Mouse (Mus musculus) embryo, embryonic 9.5 days (tissue): ENCODE results near the gene Stx18.
A peak's percentile ranks its signal among the peaks of the same experiment; 100 is the strongest.

Source experiments
- DNase-seq: peaks from one replicate; pipeline ENCODE4 v3.0.0-alpha.2; 2017; ENCODE audit errors: extremely low spot score

The Stx18 gene

DNA sequence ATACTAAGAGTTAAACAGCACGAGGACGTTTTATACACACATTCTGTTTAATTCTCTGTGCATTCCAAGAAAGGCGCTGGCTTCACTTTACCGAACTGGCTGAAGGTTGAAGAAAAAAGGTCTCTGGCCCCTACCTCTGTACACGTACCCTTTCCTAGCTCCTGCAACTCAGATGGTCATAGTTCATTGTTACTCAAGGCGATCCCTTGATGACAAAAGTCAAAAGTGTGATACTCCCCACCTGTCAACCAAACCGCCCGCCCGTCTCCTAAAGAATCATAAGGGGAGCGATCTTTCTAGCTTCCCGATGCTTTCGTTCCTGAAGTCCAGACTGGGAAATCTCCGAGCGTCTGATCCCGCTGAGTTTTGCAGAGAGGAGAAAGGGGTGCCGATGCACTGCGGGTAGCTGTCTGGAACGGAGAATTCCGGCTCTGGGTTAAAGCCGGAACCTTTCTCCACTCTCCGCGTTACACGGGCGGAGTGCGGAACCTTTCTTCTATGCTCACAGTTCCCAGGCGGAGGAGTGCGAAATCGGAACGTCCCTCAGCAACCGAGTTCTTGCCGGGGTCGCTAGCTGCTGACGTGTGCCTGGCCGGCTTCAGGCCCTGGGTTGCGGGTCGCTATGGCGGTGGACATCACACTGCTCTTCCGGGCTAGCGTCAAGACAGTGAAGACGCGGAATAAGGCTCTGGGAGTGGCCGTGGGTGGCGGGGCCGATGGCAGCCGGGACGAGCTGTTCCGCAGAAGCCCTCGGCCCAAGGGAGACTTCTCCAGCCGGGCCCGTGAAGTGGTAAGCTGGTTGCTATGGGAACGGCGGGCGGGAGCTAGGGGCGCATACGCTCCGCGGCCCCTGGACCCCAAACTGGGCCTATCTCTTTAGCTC lies at the start of gene Stx18:
TSS of gene Stx18 (plus strand) at position 33 of the 883 bp plus-strand sequence.
- DNase-seq, result peak; percentile 92

GRCm38 (mm10) chr5:37992346-37992745 lies 46.2 kb upstream of the Stx18 start:
- no peak for DNase-seq

GRCm38 (mm10) chr5:37998805-37999204 lies 39.7 kb upstream of the Stx18 start:
- no peak for DNase-seq

DNA sequence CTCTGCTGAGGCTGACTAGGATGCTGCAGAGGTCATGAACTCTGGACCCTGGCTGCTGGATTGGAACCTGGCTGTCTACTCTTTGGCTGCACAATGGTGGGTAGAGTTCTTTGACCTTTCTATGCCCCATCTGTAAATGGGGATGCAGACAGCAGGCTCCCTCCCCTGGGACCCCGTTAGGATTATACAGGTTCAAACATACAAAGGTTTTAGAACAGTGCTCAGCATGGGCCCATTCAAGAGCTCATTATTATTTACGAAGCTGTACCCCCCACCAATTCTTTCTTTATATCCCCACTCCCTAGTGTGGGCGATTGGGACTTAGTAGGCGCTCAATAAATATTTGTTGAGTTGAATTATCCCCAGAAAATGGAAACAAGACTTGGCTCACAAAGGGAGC lies 36.0 kb upstream of the Stx18 start:
- DNase-seq, result no peak

GRCm38 (mm10) chr5:38004746-38005145 lies 33.8 kb upstream of the Stx18 start:
- no peak for DNase-seq

GRCm38 (mm10) chr5:38006415-38007347 lies 31.9 kb upstream of the Stx18 start:
- peak; percentile 24 for DNase-seq

DNA sequence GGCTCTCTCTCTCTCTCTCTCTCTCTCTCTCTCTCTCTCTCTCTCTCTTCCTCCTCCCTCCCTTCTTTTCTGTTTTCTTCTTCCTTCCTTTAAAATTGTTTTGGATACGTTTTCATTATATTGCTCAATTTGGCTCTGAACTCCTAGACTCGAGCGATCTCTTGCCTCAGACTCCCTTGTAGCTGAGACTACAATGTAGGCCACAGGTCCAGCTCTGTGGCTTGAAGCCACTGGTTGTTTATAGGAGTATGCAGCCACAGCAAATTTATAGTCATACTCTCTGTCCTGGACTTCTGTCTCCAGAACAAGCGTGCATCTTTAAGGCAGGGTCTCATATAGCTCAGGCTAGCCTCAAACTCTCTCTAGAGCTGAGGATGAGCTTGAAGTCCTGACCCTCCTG lies 29.5 kb upstream of the Stx18 start:
- DNase-seq, result no peak

GRCm38 (mm10) chr5:38014916-38015315 lies 23.6 kb upstream of the Stx18 start:
- peak; percentile 32 for DNase-seq

DNA sequence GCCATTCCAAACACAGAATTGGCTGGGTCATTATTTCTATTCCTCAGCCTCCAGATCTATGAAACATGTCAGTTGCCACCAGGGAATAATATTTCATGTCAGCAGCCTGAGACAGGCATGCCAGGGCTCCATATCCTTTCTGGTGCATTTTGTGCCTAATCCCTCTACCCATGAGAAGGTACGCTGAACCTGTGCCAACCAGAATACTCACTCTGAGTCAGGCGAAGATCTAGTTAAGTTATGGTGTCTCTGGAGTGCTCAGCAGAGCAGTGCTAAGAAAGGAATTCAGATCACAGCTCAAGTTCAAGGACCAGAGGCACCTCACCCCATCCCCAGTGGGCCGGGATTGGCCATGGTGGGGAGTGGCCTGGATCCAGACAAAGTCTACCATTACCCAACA lies 21.6 kb upstream of the Stx18 start:
- DNase-seq, result no peak

DNA sequence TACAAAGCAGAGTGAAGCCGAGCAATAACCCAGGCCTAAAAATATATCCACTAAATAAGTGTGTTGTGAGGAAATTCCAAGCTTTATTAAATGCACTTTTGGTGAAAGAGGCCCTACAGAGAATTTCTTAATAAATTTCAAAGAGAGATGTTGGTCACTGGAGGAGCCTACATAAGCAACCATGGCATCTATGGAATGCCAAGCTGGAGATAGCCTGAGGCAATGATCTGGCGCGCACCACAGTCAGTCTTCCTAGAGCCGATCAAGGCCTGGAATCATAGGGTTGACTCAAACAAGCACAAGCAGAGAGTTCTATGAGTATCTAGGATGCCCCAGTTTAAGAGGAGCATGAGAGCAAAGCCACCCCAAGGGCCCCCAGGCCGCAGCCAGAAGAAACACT lies 10.9 kb upstream of the Stx18 start:
- DNase-seq, result no peak

DNA sequence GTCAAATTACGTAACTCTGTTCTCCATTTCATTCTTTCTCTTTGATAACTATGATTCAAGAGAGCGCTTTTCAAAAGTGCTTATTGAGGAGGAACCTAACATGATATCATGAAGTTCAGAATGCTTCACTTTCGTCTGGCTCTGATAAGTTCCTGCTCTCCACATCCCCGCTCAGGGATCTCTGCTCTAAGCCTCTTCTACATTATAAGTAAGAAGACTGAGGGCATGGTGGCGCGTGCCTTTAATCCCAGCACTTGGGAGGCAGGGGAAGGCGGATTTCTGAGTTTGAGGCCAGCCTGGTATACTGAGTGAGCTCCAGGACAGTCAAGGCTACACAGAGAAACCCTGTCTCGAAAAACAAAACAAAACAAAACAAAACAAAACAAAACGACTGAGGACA lies 268 bp upstream of the Stx18 start:
- DNase-seq, result no peak

- DNase-seq, result no peak
These were observed 1.3 kb downstream of the Stx18 start for GRCm38 (mm10) chr5:38039796-38040195.

GRCm38 (mm10) chr5:38044923-38045322 lies 6.4 kb downstream of the Stx18 start:
- no peak for DNase-seq

- DNase-seq, result no peak
These were observed 9.6 kb downstream of the Stx18 start for GRCm38 (mm10) chr5:38048177-38048576.

- no peak for DNase-seq
These were observed 22.5 kb downstream of the Stx18 start for GRCm38 (mm10) chr5:38061051-38061450.

GRCm38 (mm10) chr5:38062709-38063108 lies 24.2 kb downstream of the Stx18 start:
- DNase-seq, result no peak

DNA sequence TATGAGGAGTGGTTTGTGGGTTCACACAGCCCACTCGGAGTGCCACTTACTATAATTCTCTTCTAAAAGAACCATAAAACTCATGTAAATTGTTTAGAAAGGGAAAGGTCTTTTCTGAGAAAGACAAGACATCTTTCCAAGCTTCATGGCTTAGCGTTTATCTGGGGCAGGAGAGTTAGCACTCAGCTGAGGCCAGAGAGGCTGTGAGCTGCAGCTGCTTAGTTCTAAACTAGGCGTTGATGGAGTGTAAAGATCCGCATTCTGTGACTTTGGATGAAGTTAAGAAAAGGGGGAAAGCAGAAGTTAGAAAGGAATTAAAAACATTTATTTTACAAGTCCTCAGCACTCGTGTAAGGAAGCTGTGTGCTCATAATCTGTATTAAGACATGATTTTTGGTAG lies 24.8 kb downstream of the Stx18 start:
- no peak for DNase-seq

- DNase-seq, result no peak
These were observed 25.6 kb downstream of the Stx18 start for GRCm38 (mm10) chr5:38064043-38064575.

GRCm38 (mm10) chr5:38064701-38065100 lies 26.2 kb downstream of the Stx18 start:
- DNase-seq, result peak; percentile 25

DNA sequence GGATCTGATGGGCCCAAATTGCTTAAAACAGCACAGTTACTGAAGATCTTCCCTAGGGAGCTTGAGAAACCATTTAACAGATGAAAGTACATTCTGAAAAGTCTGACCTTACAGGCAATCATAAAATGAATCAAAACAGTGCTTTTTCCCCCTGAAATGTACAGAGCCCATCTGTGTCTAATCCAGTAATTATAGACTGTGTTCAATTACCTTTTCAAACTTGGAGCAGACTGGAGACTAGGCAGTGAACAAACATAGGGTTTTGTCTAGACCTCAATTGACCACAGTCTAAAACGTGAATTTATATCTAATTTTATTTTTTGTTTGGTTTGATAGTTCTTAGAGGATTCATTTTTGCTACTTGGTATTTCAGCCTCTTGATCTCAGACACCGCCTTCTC lies 26.9 kb downstream of the Stx18 start:
- no peak for DNase-seq

GRCm38 (mm10) chr5:38066606-38067005 lies 28.1 kb downstream of the Stx18 start:
- no peak for DNase-seq

- DNase-seq, result no peak
These were observed 37.8 kb downstream of the Stx18 start for GRCm38 (mm10) chr5:38076326-38076725.
